ENCODE assay signal across 24 mouse cellular contexts in genomic region chr2:34630445-34630844, GRCm38 (mm10).
DNase-seq lines count a peak whose midpoint lies in the region; ATAC-seq and TF ChIP-seq lines count a peak whose summit lies in the region.
"Had no signal": no experiment of that assay in that cellular context is flagged by ENCODE, and none has a peak within 500 bp of the region (broad histone marks: within the 10 kb centered on the region; RNA-seq: fewer than 3 reads in every experiment).

No protein-coding gene starts in this region.

- peak; percentile 56 to 67 for DNase-seq in cerebellum, postnatal 10 days
- no peak for DNase-seq in cerebellum, adult 2 months
- peak; percentile 38 for DNase-seq in gastrocnemius, postnatal 14 days
- DNase-seq in gastrocnemius, postnatal 4 days (ENCODE audit: low spot score in 2 of 2) = no peak
- peak; percentile 34 for DNase-seq in midbrain, postnatal 0 days (ENCODE audit: low spot score)
- no peak for DNase-seq in B cell, adult 2 months
- DNase-seq: cerebellum, adult 18-20 months; cerebellum, adult 9-11 months; cerebellum, postnatal 36 days; embryo, embryonic 11 days; heart, adult 18-20 months; heart, postnatal 10 days; heart, postnatal 36 days; kidney, adult 11 months had no signal

- no peak overlapping the region for H3K27ac ChIP-seq in cerebellum, adult 2 months (ENCODE audit: insufficient read depth, low read length)
- H3K27ac ChIP-seq in midbrain, postnatal 0 days (ENCODE audit: low read depth, low read length) = no peak overlapping the region
- H3K27ac ChIP-seq in midbrain, embryonic 13.5 days = no peak overlapping the region
- H3K27ac ChIP-seq: embryonic facial prominence, embryonic 10.5 days; embryonic facial prominence, embryonic 13.5 days; forebrain, embryonic 13.5 days; heart, embryonic 15.5 days; hindbrain, embryonic 14.5 days had no signal

- WGBS in cerebellum, adult 2 months = 83% methylated on average over 6 of the region's 6 CpGs
- 74% methylated on average over 6 of the region's 6 CpGs for WGBS in midbrain, postnatal 0 days
- 64% methylated on average over 6 of the region's 6 CpGs for WGBS in midbrain, embryonic 13.5 days

- H3K4me2 ChIP-seq in midbrain, postnatal 0 days (ENCODE audit: low read depth, low read length, poor library complexity, severe bottlenecking) = no peak overlapping the region
- H3K4me2 ChIP-seq in midbrain, embryonic 13.5 days (replicated peaks) = no peak overlapping the region
- H3K4me2 ChIP-seq: embryonic facial prominence, embryonic 13.5 days; forebrain, embryonic 13.5 days; heart, embryonic 12.5 days; heart, embryonic 15.5 days; hindbrain, embryonic 14.5 days had no signal

- TF ChIP-seq POLR2A in cerebellum, adult 2 months (IDR thresholded peaks at IDR 0.05; ENCODE audit: borderline replicate concordance, insufficient read depth, low read length) = no peak

- H3K27me3 ChIP-seq in cerebellum, adult 2 months (ENCODE audit: control insufficient read depth, insufficient read depth, low read length) = no peaks in the 10 kb centered on the region
- no peaks in the 10 kb centered on the region for H3K27me3 ChIP-seq in midbrain, postnatal 0 days (ENCODE audit: insufficient read depth, low read length)
- H3K27me3 ChIP-seq in midbrain, embryonic 13.5 days = no peaks in the 10 kb centered on the region
- H3K27me3 ChIP-seq: embryonic facial prominence, embryonic 13.5 days; forebrain, embryonic 13.5 days; heart, embryonic 12.5 days; heart, embryonic 15.5 days had no signal

- H3K4me3 ChIP-seq in cerebellum, adult 2 months (replicated peaks; ENCODE audit: insufficient read depth, low read depth, low read length) = no peak overlapping the region
- no peak overlapping the region for H3K4me3 ChIP-seq in midbrain, postnatal 0 days (ENCODE audit: low read depth, low read length)
- H3K4me3 ChIP-seq in midbrain, embryonic 13.5 days (replicated peaks) = no peak overlapping the region
- H3K4me3 ChIP-seq: embryonic facial prominence, embryonic 10.5 days; embryonic facial prominence, embryonic 13.5 days; erythroblast, embryonic 14.5 days; forebrain, embryonic 13.5 days; heart, embryonic 12.5 days; heart, embryonic 15.5 days had no signal

- no peaks in the 10 kb centered on the region for H3K9me3 ChIP-seq in midbrain, postnatal 0 days (ENCODE audit: low read length)
- no peaks in the 10 kb centered on the region for H3K9me3 ChIP-seq in midbrain, embryonic 13.5 days
- H3K9me3 ChIP-seq: embryonic facial prominence, embryonic 10.5 days; embryonic facial prominence, embryonic 13.5 days; forebrain, embryonic 13.5 days; heart, embryonic 12.5 days; heart, embryonic 15.5 days had no signal

- H3K36me3 ChIP-seq in midbrain, postnatal 0 days (ENCODE audit: insufficient read depth, low read length) = no peaks in the 10 kb centered on the region
- H3K36me3 ChIP-seq in midbrain, embryonic 13.5 days = peaks cover 5% of the 10 kb centered on the region
- H3K36me3 ChIP-seq: heart, embryonic 12.5 days had no signal

- ATAC-seq in midbrain, postnatal 0 days (ENCODE audit: low FRiP score) = no peak
- ATAC-seq in midbrain, embryonic 13.5 days = no peak
- ATAC-seq: CD4-positive, CD25-positive, alpha-beta regulatory T cell, adult 4 months; forebrain, embryonic 13.5 days; forebrain, embryonic 16.5 days had no signal

- no peak overlapping the region for H3K9ac ChIP-seq in midbrain, postnatal 0 days (replicated peaks; ENCODE audit: low read length, poor library complexity, severe bottlenecking)
- no peak overlapping the region for H3K9ac ChIP-seq in midbrain, embryonic 13.5 days (replicated peaks)
- H3K9ac ChIP-seq: embryonic facial prominence, embryonic 13.5 days; forebrain, embryonic 13.5 days; heart, embryonic 12.5 days; heart, embryonic 15.5 days; hindbrain, embryonic 14.5 days had no signal

- intact Hi-C loops in gastrocnemius, postnatal 14 days (cut with DNase I; ENCODE audit: low total_unique reads) = loop anchor here (10.0 kb wide), 3 partner anchors 236 to 816 kb away; no protein-coding TSS in a partner anchor

- no peak for TF ChIP-seq CTCF in cerebellum, adult 2 months (IDR thresholded peaks at IDR 0.05; ENCODE audit: borderline replicate concordance, insufficient read depth, low read depth, low read length)
- TF ChIP-seq CTCF in midbrain, postnatal 0 days (IDR thresholded peaks at IDR 0.05) = no peak

- peaks cover 9% of the 10 kb centered on the region for H3K4me1 ChIP-seq in cerebellum, adult 2 months (ENCODE audit: control insufficient read depth, insufficient read depth, low read length)
- no peaks in the 10 kb centered on the region for H3K4me1 ChIP-seq in midbrain, postnatal 0 days (ENCODE audit: insufficient read depth, low read length)
- H3K4me1 ChIP-seq in midbrain, embryonic 13.5 days (replicated peaks) = peaks cover 6% of the 10 kb centered on the region
- H3K4me1 ChIP-seq: forebrain, embryonic 13.5 days had no signal

Comparison
In these comparisons a context has a peak if more than half of its experiments do, and no peak if none do; other contexts are left out.
1. DNase-seq: peak in cerebellum, postnatal 10 days (2 of 2), gastrocnemius, postnatal 14 days (single experiment) and midbrain, postnatal 0 days (single experiment); none in cerebellum, adult 2 months (0 of 2), gastrocnemius, postnatal 4 days (0 of 2) and B cell, adult 2 months (0 of 2).